Mouse (Mus musculus): Measurements from ENCODE around the gene Camk1d. TPM values are rescaled to one million over a fixed set of nuclear protein-coding genes. Genes with fewer than 3 reads are reported as not detected.

Camk1d gene
- total and polyA plus RNA-seq, 2 experiments from 2014 or later = 7.2 to 16.6 TPM

GRCm38 (mm10) chr2:5643937-5644336 lies 70.4 kb downstream of the Camk1d start:
- Histone ChIP-seq H3K4me3 (ENCODE audit: low read length) (no peak overlapping the region), H3K4me2 (ENCODE audit: low read depth, low read length) (no peak overlapping the region), H3K27me3 (ENCODE audit: insufficient read depth, low read length) (no peaks in the 10 kb centered on the region), H3K27ac (no peak overlapping the region), H3K9ac (replicated peaks; ENCODE audit: low read length) (no peak overlapping the region), H3K9me3 (ENCODE audit: low read length) (no peaks in the 10 kb centered on the region), H3K36me3 (ENCODE audit: insufficient read depth, low read length) (no peaks in the 10 kb centered on the region), H3K4me1 (ENCODE audit: insufficient read depth, low read length) (0 out of 2 replicates have a peak, but pooled peaks cover 4% of the 10 kb centered on the region)
- no peak for TF ChIP-seq CTCF (IDR thresholded peaks at IDR 0.05; ENCODE audit: low read depth)
- DNase-seq (ENCODE audit: low spot score) (no peak), ATAC-seq (no peak)
- WGBS = 85% methylated on average over 3 of the region's 3 CpGs

- ATAC-seq (no peak), DNase-seq (ENCODE audit: low spot score) (no peak)
- Histone ChIP-seq H3K36me3 (ENCODE audit: insufficient read depth, low read length) (no peaks in the 10 kb centered on the region), H3K9me3 (ENCODE audit: low read length) (no peaks in the 10 kb centered on the region), H3K27me3 (ENCODE audit: insufficient read depth, low read length) (no peaks in the 10 kb centered on the region), H3K9ac (replicated peaks; ENCODE audit: low read length) (no peak overlapping the region), H3K4me2 (ENCODE audit: low read depth, low read length) (no peak overlapping the region), H3K4me1 (ENCODE audit: insufficient read depth, low read length) (0 out of 2 replicates have a peak, but pooled peaks cover 4% of the 10 kb centered on the region), H3K4me3 (ENCODE audit: low read length) (no peak overlapping the region), H3K27ac (no peak overlapping the region)
- TF ChIP-seq CTCF (IDR thresholded peaks at IDR 0.05; ENCODE audit: low read depth) = no peak
- 76% methylated on average over 7 of the region's 7 CpGs for WGBS
Measured at GRCm38 (mm10) chr2:5643226-5643625, 71.1 kb downstream of the Camk1d start.

DNA sequence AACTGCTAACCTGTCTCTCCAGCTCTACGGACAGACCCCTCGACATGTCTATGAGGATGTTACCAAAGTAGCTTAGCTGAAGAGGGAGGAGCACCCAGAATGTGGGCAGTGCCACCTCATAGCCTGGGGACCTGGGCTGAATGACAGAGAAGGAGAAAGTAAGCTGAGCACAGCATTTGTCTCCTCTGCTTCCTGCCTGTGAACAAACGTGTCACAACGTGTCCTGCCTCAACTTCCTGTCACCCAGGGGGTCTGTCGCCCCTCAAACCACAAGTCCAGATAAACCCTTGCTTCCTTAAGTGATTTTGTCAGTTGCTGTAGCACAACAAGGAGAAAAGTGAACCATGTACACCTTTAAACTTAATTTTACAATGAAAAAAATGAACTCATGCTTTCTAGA lies 71.7 kb downstream of the Camk1d start:
- 69% methylated on average over 5 of the region's 5 CpGs for WGBS
- peaks cover 4% of the 10 kb centered on the region; the same call in 1 of the 2 replicates for H3K4me1 ChIP-seq (ENCODE audit: insufficient read depth, low read length)
- ATAC-seq = no peak

GRCm38 (mm10) chr2:5641678-5642077 lies 72.6 kb downstream of the Camk1d start:
- Histone ChIP-seq H3K9ac (replicated peaks; ENCODE audit: low read length) (no peak overlapping the region), H3K27me3 (ENCODE audit: insufficient read depth, low read length) (no peaks in the 10 kb centered on the region), H3K36me3 (ENCODE audit: insufficient read depth, low read length) (no peaks in the 10 kb centered on the region), H3K4me2 (ENCODE audit: low read depth, low read length) (no peak overlapping the region), H3K4me3 (ENCODE audit: low read length) (no peak overlapping the region), H3K9me3 (ENCODE audit: low read length) (no peaks in the 10 kb centered on the region), H3K4me1 (ENCODE audit: insufficient read depth, low read length) (peaks cover 13% of the 10 kb centered on the region), H3K27ac (no peak overlapping the region)
- 55% methylated on average over 5 of the region's 5 CpGs for WGBS
- ATAC-seq (no peak), DNase-seq (ENCODE audit: low spot score) (no peak)
- no peak for TF ChIP-seq CTCF (IDR thresholded peaks at IDR 0.05; ENCODE audit: low read depth)

More for the DNA sequence above, 71.7 kb downstream of the Camk1d start:
- Histone ChIP-seq H3K9me3 (ENCODE audit: low read length) (no peaks in the 10 kb centered on the region), H3K4me3 (ENCODE audit: low read length) (no peak overlapping the region), H3K4me2 (ENCODE audit: low read depth, low read length) (no peak overlapping the region), H3K27ac (no peak overlapping the region), H3K36me3 (ENCODE audit: insufficient read depth, low read length) (no peaks in the 10 kb centered on the region), H3K9ac (replicated peaks; ENCODE audit: low read length) (no peak overlapping the region), H3K27me3 (ENCODE audit: insufficient read depth, low read length) (no peaks in the 10 kb centered on the region)
- TF ChIP-seq CTCF (IDR thresholded peaks at IDR 0.05; ENCODE audit: low read depth) = no peak
- DNase-seq (ENCODE audit: low spot score) = no peak

- TF ChIP-seq CTCF (IDR thresholded peaks at IDR 0.05; ENCODE audit: low read depth) = no peak
- Histone ChIP-seq H3K4me1 (ENCODE audit: insufficient read depth, low read length) (peaks cover 15% of the 10 kb centered on the region), H3K27ac (no peak overlapping the region), H3K4me3 (ENCODE audit: low read length) (no peak overlapping the region), H3K27me3 (ENCODE audit: insufficient read depth, low read length) (no peaks in the 10 kb centered on the region), H3K36me3 (ENCODE audit: insufficient read depth, low read length) (no peaks in the 10 kb centered on the region), H3K9ac (replicated peaks; ENCODE audit: low read length) (no peak overlapping the region), H3K4me2 (ENCODE audit: low read depth, low read length) (no peak overlapping the region), H3K9me3 (ENCODE audit: low read length) (no peaks in the 10 kb centered on the region)
- 88% methylated on average over 5 of the region's 5 CpGs for WGBS
- ATAC-seq (no peak), DNase-seq (ENCODE audit: low spot score) (no peak)
Measured at GRCm38 (mm10) chr2:5640586-5640985, 73.7 kb downstream of the Camk1d start.

DNA sequence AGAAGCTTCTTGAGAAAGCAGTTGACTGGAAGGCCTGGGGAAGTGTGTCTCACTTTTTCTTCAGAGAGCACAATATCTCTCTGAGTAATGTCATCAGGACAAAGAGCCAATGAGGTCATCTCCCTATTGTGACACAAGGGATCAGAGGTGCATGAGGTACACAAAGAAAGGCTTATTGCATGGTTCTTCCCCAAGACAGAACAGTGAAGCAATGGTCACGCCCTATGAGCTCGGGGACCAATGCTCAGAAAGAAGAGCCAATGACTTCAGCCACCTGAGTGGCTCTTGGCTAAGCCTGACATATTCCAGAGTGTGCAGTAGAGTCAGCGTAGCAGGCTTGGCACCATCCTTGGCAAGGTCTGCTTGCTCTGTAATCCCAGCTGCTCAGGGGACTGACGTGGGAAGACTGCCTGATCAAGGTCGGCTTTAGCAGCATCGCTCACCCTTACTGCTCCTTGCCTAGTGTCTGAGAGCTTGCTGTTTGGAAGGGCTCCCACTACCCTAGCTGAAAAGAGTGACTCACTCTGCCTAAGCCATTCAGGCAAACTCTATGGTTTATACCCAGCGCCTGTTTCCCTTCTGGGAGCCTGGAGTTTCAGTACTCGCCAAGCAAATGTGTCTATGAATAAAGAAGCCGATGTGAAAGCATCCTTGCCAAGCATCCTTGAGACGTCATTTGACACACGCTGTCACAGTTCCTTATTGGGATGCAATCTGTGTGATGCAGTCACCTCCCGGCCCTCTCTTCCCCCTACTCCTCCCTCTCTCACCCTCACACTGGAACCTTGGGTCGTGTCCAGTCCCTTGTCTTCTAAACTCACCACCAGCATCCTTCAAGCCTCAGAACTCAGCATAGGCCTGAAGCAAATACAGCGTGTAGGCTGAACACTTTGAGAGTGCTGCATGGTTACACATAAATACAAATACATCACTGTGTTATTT lies 77.2 kb downstream of the Camk1d start:
- Histone ChIP-seq H3K9ac (replicated peaks; ENCODE audit: low read length) (no peak overlapping the region), H3K27ac (peak overlapping the region; percentile 58; the same call in 1 of the 2 replicates), H3K4me2 (ENCODE audit: low read depth, low read length) (no peak overlapping the region), H3K9me3 (ENCODE audit: low read length) (no peaks in the 10 kb centered on the region), H3K27me3 (ENCODE audit: insufficient read depth, low read length) (no peaks in the 10 kb centered on the region), H3K4me1 (ENCODE audit: insufficient read depth, low read length) (peaks cover 15% of the 10 kb centered on the region), H3K4me3 (ENCODE audit: low read length) (no peak overlapping the region), H3K36me3 (ENCODE audit: insufficient read depth, low read length) (no peaks in the 10 kb centered on the region)
- whole genome bisulfite sequencing = 53% methylated on average over 14 of the region's 14 CpGs
- DNase-seq (ENCODE audit: low spot score) (peak; percentile 71), ATAC-seq (peak; percentile 92)
- no peak for TF ChIP-seq CTCF (IDR thresholded peaks at IDR 0.05; ENCODE audit: low read depth)

- DNase-seq (ENCODE audit: low spot score) = no peak
- no peak for ATAC-seq
- H3K9ac ChIP-seq (replicated peaks; ENCODE audit: low read length) = no peak overlapping the region
- no peak overlapping the region for H3K4me2 ChIP-seq (ENCODE audit: low read depth, low read length)
- no peak overlapping the region for H3K4me3 ChIP-seq (ENCODE audit: low read length)
- TF ChIP-seq CTCF (IDR thresholded peaks at IDR 0.05; ENCODE audit: low read depth) = no peak
- 86% methylated on average over 6 of the region's 6 CpGs for WGBS
- no peaks in the 10 kb centered on the region for H3K36me3 ChIP-seq (ENCODE audit: insufficient read depth, low read length)
- H3K27ac ChIP-seq = no peak overlapping the region
- H3K4me1 ChIP-seq (ENCODE audit: insufficient read depth, low read length) = peaks cover 8% of the 10 kb centered on the region
- no peaks in the 10 kb centered on the region for H3K27me3 ChIP-seq (ENCODE audit: insufficient read depth, low read length)
- no peaks in the 10 kb centered on the region for H3K9me3 ChIP-seq (ENCODE audit: low read length)
Measured at GRCm38 (mm10) chr2:5632355-5632684, 82.0 kb downstream of the Camk1d start.

Measured in hindbrain, postnatal 0 days (tissue).